Mouse (Mus musculus): ENCODE measurements around the gene Trappc12.

DNA sequence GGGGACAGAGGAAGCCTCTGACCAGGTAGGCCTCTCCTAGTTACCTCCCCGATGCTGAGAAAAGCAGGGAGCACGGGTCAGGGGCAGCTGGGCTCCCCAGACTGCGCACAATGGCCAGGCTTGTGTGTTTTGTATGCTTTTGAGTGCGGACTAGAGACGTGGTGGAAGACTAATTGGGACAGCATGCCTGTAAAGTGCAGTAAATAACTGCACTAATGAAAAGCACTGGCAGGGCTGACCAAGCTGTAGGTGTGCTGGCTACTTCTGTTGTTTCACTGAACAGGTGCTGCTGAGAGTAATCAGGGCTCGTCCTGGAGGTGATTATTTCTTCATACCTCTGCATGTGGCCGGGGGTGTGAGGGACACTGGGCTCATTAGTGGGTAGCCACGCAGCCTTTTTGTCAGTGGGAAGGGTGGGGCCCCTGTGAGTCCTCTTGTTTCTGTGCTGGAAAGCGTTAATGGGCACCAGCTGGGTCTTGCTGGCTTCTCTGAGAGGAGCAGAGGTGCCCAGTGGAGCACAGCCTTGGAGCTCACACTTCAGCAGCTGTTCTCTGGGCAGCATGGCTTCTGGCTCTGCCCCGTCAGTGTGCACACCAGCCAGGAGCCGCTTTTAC lies 49.6 kb upstream of the Trappc12 start:
- TF ChIP-seq CTCF (IDR thresholded peaks at IDR 0.05; ENCODE audit: low read depth, low read length) (no peak), GATA1 (IDR thresholded peaks at IDR 0.05; ENCODE audit: borderline replicate concordance, low read length) (no peak)
